26 mouse cellular contexts compared by ENCODE assay signal in genomic region chr1:38639669-38640068, GRCm38 (mm10). TPM values are rescaled to one million over a fixed set of nuclear protein-coding genes. Genes with fewer than 3 reads are reported as not detected.
A peak's percentile ranks its signal among the peaks of the same experiment; 100 is the strongest.
DNase-seq lines count a peak whose midpoint lies in the region; ATAC-seq and TF ChIP-seq lines count a peak whose summit lies in the region.
"Had no signal": no experiment of that assay in that cellular context is flagged by ENCODE, and none has a peak within 500 bp of the region (broad histone marks: within the 10 kb centered on the region; RNA-seq: fewer than 3 reads in every experiment).

No protein-coding gene starts in this region.

- no peak overlapping the region for H3K4me3 ChIP-seq in heart, embryonic 11.5 days (ENCODE audit: low read depth, low read length)
- H3K4me3 ChIP-seq in kidney, postnatal 0 days (replicated peaks; ENCODE audit: low read depth, low read length) = no peak overlapping the region
- no peak overlapping the region for H3K4me3 ChIP-seq in midbrain, postnatal 0 days (ENCODE audit: low read depth, low read length)
- no peak overlapping the region for H3K4me3 ChIP-seq in midbrain, embryonic 14.5 days (replicated peaks; ENCODE audit: low read depth, low read length)
- H3K4me3 ChIP-seq in stomach, postnatal 0 days (ENCODE audit: low read depth, low read length) = no peak overlapping the region
- no peak overlapping the region for H3K4me3 ChIP-seq in forebrain, embryonic 14.5 days (ENCODE audit: low read depth, low read length)
- H3K4me3 ChIP-seq: erythroblast, embryonic 14.5 days; heart, embryonic 12.5 days; liver, embryonic 15.5 days; midbrain, embryonic 15.5 days had no signal

- no peaks in the 10 kb centered on the region for H3K4me1 ChIP-seq in heart, embryonic 11.5 days (ENCODE audit: control insufficient read depth, insufficient read depth, low read length)
- H3K4me1 ChIP-seq in kidney, postnatal 0 days (replicated peaks; ENCODE audit: insufficient read depth, low read length) = no peaks in the 10 kb centered on the region
- H3K4me1 ChIP-seq in midbrain, postnatal 0 days (ENCODE audit: insufficient read depth, low read length) = no peaks in the 10 kb centered on the region
- H3K4me1 ChIP-seq in midbrain, embryonic 14.5 days (ENCODE audit: control insufficient read depth, insufficient read depth, low read length) = no peaks in the 10 kb centered on the region
- H3K4me1 ChIP-seq in stomach, postnatal 0 days (replicated peaks; ENCODE audit: control insufficient read depth, insufficient read depth) = no peaks in the 10 kb centered on the region
- H3K4me1 ChIP-seq in forebrain, embryonic 14.5 days (ENCODE audit: control insufficient read depth, insufficient read depth, low read length) = no peaks in the 10 kb centered on the region
- H3K4me1 ChIP-seq: heart, embryonic 12.5 days; liver, embryonic 15.5 days; midbrain, embryonic 15.5 days had no signal

- ATAC-seq in heart, embryonic 11.5 days (replicated peaks; ENCODE audit: insufficient number of reproducible peaks, low FRiP score, low TSS enrichment) = no peak
- ATAC-seq in kidney, postnatal 0 days (replicated peaks; ENCODE audit: low FRiP score, low read depth) = no peak
- no peak for ATAC-seq in midbrain, postnatal 0 days (ENCODE audit: low FRiP score)
- ATAC-seq in midbrain, embryonic 14.5 days (ENCODE audit: low FRiP score, low TSS enrichment) = no peak
- no peak for ATAC-seq in stomach, postnatal 0 days (ENCODE audit: low FRiP score, low TSS enrichment)
- no peak for ATAC-seq in forebrain, embryonic 14.5 days
- ATAC-seq: forebrain, postnatal 0 days; midbrain, embryonic 15.5 days had no signal

- peak; percentile 71 for DNase-seq in heart, adult 11 months
- no peak for DNase-seq in kidney, postnatal 0 days (ENCODE audit: low spot score)
- DNase-seq in kidney, postnatal 14 days = no peak
- no peak for DNase-seq in midbrain, postnatal 0 days (ENCODE audit: low spot score)
- DNase-seq in midbrain, embryonic 14.5 days = no peak
- DNase-seq in stomach, postnatal 0 days (ENCODE audit: low spot score) = no peak
- no peak for DNase-seq in forebrain, embryonic 14.5 days (ENCODE audit: low spot score)
- DNase-seq: adrenal gland, adult 8-10 months; cerebellum, adult 11 months; cerebellum, adult 9-11 months; forebrain, postnatal 0 days; gastrocnemius, postnatal 14 days; heart, postnatal 10 days; kidney, adult 11 months; kidney, postnatal 36 days; layer of hippocampus, postnatal 36 days; liver; right cerebral cortex, adult 18-20 months; spleen, adult 18-20 months; thymus, adult 18-20 months; thymus, postnatal 25 days had no signal

- no peak overlapping the region for H3K27ac ChIP-seq in heart, embryonic 11.5 days (ENCODE audit: low read depth, low read length)
- no peak overlapping the region for H3K27ac ChIP-seq in kidney, postnatal 0 days
- no peak overlapping the region for H3K27ac ChIP-seq in midbrain, postnatal 0 days (ENCODE audit: low read depth, low read length)
- no peak overlapping the region for H3K27ac ChIP-seq in midbrain, embryonic 14.5 days (replicated peaks; ENCODE audit: low read depth, low read length)
- no peak overlapping the region for H3K27ac ChIP-seq in stomach, postnatal 0 days (replicated peaks)
- H3K27ac ChIP-seq in forebrain, embryonic 14.5 days (ENCODE audit: low read depth, low read length) = no peak overlapping the region
- H3K27ac ChIP-seq: liver, embryonic 15.5 days; midbrain, embryonic 15.5 days had no signal

- H3K36me3 ChIP-seq in heart, embryonic 11.5 days (ENCODE audit: control insufficient read depth, insufficient read depth, low read length) = no peaks in the 10 kb centered on the region
- no peaks in the 10 kb centered on the region for H3K36me3 ChIP-seq in kidney, postnatal 0 days (ENCODE audit: insufficient read depth, low read length)
- no peaks in the 10 kb centered on the region for H3K36me3 ChIP-seq in midbrain, postnatal 0 days (ENCODE audit: insufficient read depth, low read length)
- H3K36me3 ChIP-seq in midbrain, embryonic 14.5 days (ENCODE audit: control insufficient read depth, insufficient read depth, low read length) = no peaks in the 10 kb centered on the region
- H3K36me3 ChIP-seq in stomach, postnatal 0 days (ENCODE audit: control insufficient read depth, insufficient read depth, low read length) = no peaks in the 10 kb centered on the region
- no peaks in the 10 kb centered on the region for H3K36me3 ChIP-seq in forebrain, embryonic 14.5 days (ENCODE audit: control insufficient read depth, insufficient read depth, low read length)
- H3K36me3 ChIP-seq: heart, embryonic 12.5 days; liver, embryonic 15.5 days; midbrain, embryonic 15.5 days had no signal

- H3K9me3 ChIP-seq in heart, embryonic 11.5 days (replicated peaks; ENCODE audit: control insufficient read depth, low read length) = no peaks in the 10 kb centered on the region
- H3K9me3 ChIP-seq in kidney, postnatal 0 days (replicated peaks; ENCODE audit: low read length) = no peaks in the 10 kb centered on the region
- H3K9me3 ChIP-seq in midbrain, postnatal 0 days (ENCODE audit: low read length) = 0 out of 2 replicates have a peak, but pooled peaks cover 3% of the 10 kb centered on the region
- H3K9me3 ChIP-seq in midbrain, embryonic 14.5 days (ENCODE audit: control insufficient read depth, low read length) = no peaks in the 10 kb centered on the region
- no peaks in the 10 kb centered on the region for H3K9me3 ChIP-seq in stomach, postnatal 0 days (ENCODE audit: control insufficient read depth, low read length)
- H3K9me3 ChIP-seq in forebrain, embryonic 14.5 days (replicated peaks; ENCODE audit: control insufficient read depth, low read length) = no peaks in the 10 kb centered on the region
- H3K9me3 ChIP-seq: heart, embryonic 12.5 days; liver, embryonic 15.5 days; midbrain, embryonic 15.5 days had no signal

- H3K9ac ChIP-seq in heart, embryonic 11.5 days (ENCODE audit: low read depth, low read length) = no peak overlapping the region
- H3K9ac ChIP-seq in kidney, postnatal 0 days (ENCODE audit: low read depth, low read length) = no peak overlapping the region
- no peak overlapping the region for H3K9ac ChIP-seq in midbrain, postnatal 0 days (replicated peaks; ENCODE audit: low read length, poor library complexity, severe bottlenecking)
- H3K9ac ChIP-seq in midbrain, embryonic 14.5 days (replicated peaks; ENCODE audit: low read length) = no peak overlapping the region
- no peak overlapping the region for H3K9ac ChIP-seq in stomach, postnatal 0 days (ENCODE audit: low read length)
- no peak overlapping the region for H3K9ac ChIP-seq in forebrain, embryonic 14.5 days (ENCODE audit: low read length)
- H3K9ac ChIP-seq: forebrain, postnatal 0 days; heart, embryonic 12.5 days; liver, embryonic 15.5 days; midbrain, embryonic 15.5 days had no signal

- no peak overlapping the region for H3K4me2 ChIP-seq in heart, embryonic 11.5 days
- H3K4me2 ChIP-seq in kidney, postnatal 0 days (ENCODE audit: low read length) = no peak overlapping the region
- no peak overlapping the region for H3K4me2 ChIP-seq in midbrain, postnatal 0 days (ENCODE audit: low read depth, low read length, poor library complexity, severe bottlenecking)
- H3K4me2 ChIP-seq in midbrain, embryonic 14.5 days (ENCODE audit: low read length) = no peak overlapping the region
- H3K4me2 ChIP-seq in stomach, postnatal 0 days (replicated peaks; ENCODE audit: low read depth) = no peak overlapping the region
- H3K4me2 ChIP-seq in forebrain, embryonic 14.5 days (ENCODE audit: low read length) = no peak overlapping the region
- H3K4me2 ChIP-seq: heart, embryonic 12.5 days; liver, embryonic 15.5 days; midbrain, embryonic 15.5 days had no signal

- 68% methylated on average over 5 of the region's 5 CpGs for WGBS in heart, embryonic 11.5 days (ENCODE audit: insufficient replicate concordance)
- whole genome bisulfite sequencing in kidney, postnatal 0 days = 79% methylated on average over 5 of the region's 5 CpGs
- 76% methylated on average over 5 of the region's 5 CpGs for WGBS in midbrain, postnatal 0 days
- 81% methylated on average over 5 of the region's 5 CpGs for WGBS in midbrain, embryonic 14.5 days
- WGBS in stomach, postnatal 0 days = 83% methylated on average over 5 of the region's 5 CpGs
- 84% methylated on average over 5 of the region's 5 CpGs for WGBS in forebrain, embryonic 14.5 days

- no peaks in the 10 kb centered on the region for H3K27me3 ChIP-seq in heart, embryonic 11.5 days (ENCODE audit: control insufficient read depth, insufficient read depth, low read length)
- H3K27me3 ChIP-seq in kidney, postnatal 0 days (ENCODE audit: insufficient read depth, low read length) = no peaks in the 10 kb centered on the region
- no peaks in the 10 kb centered on the region for H3K27me3 ChIP-seq in midbrain, postnatal 0 days (ENCODE audit: insufficient read depth, low read length)
- H3K27me3 ChIP-seq in midbrain, embryonic 14.5 days (ENCODE audit: control insufficient read depth, insufficient read depth, low read length) = no peaks in the 10 kb centered on the region
- H3K27me3 ChIP-seq in stomach, postnatal 0 days (ENCODE audit: control insufficient read depth, insufficient read depth, low read length) = no peaks in the 10 kb centered on the region
- no peaks in the 10 kb centered on the region for H3K27me3 ChIP-seq in forebrain, embryonic 14.5 days (replicated peaks; ENCODE audit: control insufficient read depth, insufficient read depth, low read length)
- H3K27me3 ChIP-seq: heart, embryonic 12.5 days; liver, embryonic 15.5 days; midbrain, embryonic 15.5 days had no signal

- peak; percentile 31; the same call in 1 of the 2 replicates for TF ChIP-seq CTCF in kidney, postnatal 0 days (IDR thresholded peaks at IDR 0.05; ENCODE audit: low read depth)
- TF ChIP-seq CTCF in midbrain, postnatal 0 days (IDR thresholded peaks at IDR 0.05) = 0 out of 2 replicates have a peak, but pooled peaks have one; percentile 4
- peak; percentile 40 for TF ChIP-seq CTCF in stomach, postnatal 0 days (IDR thresholded peaks at IDR 0.05; ENCODE audit: low read depth)

- no peak for TF ChIP-seq EP300 in stomach, postnatal 0 days (optimal IDR thresholded peaks at IDR 0.05)

RNA-seq across cellular contexts. Expression of gene Aff3, which starts 25.1 kb away (rescaled TPM):
- polyA plus RNA-seq in heart, embryonic 11.5 days (2014; fragmentation: Nextera tagmentation; extraction: Ambion mirVana) = 6.6 and 6.7 TPM in 2 replicates
- 6.9 and 7.9 TPM in 2 replicates for polyA plus RNA-seq in kidney, postnatal 0 days (2015; fragmentation: Nextera tagmentation; extraction: Ambion mirVana)
- total RNA-seq in midbrain, postnatal 0 days (2014; rRNA removed) = 61.2 and 65.0 TPM in 2 replicates
- 16.5 and 20.6 TPM in 2 replicates for polyA plus RNA-seq in midbrain, postnatal 0 days (2015; fragmentation: Nextera tagmentation; extraction: Ambion mirVana)
- 20.3 and 20.8 TPM in 2 replicates for polyA plus RNA-seq in midbrain, embryonic 14.5 days (2014; fragmentation: Nextera tagmentation; extraction: Ambion mirVana)
- polyA plus RNA-seq in stomach, postnatal 0 days (2015; fragmentation: Nextera tagmentation; extraction: Ambion mirVana) = 1.9 and 2.1 TPM in 2 replicates
- polyA plus RNA-seq in forebrain, embryonic 14.5 days (2014; fragmentation: Nextera tagmentation; extraction: Ambion mirVana) = 15.5 TPM in 2 replicates
